10 mouse cellular contexts compared by ENCODE assay signal in genomic region chr12:117352938-117353337, GRCm38 (mm10).
DNase-seq lines count a peak whose midpoint lies in the region; ATAC-seq lines count a peak whose summit lies in the region.
"Had no signal": no experiment of that assay in that cellular context is flagged by ENCODE, and none has a peak within 500 bp of the region (broad histone marks: within the 10 kb centered on the region; RNA-seq: fewer than 3 reads in every experiment).

No protein-coding gene starts in this region.

- no peak overlapping the region for H3K4me3 ChIP-seq in hindbrain, embryonic 13.5 days
- H3K4me3 ChIP-seq: hindbrain, embryonic 15.5 days; megakaryocyte, embryonic 14.5 days had no signal

- H3K4me1 ChIP-seq in hindbrain, embryonic 13.5 days (replicated peaks) = peaks cover 11% of the 10 kb centered on the region
- H3K4me1 ChIP-seq: hindbrain, embryonic 15.5 days had no signal

- no peaks in the 10 kb centered on the region for H3K36me3 ChIP-seq in hindbrain, embryonic 13.5 days
- H3K36me3 ChIP-seq: hindbrain, embryonic 15.5 days had no signal

- H3K27ac ChIP-seq in hindbrain, embryonic 13.5 days = no peak overlapping the region
- H3K27ac ChIP-seq: hindbrain, embryonic 15.5 days had no signal

- H3K9me3 ChIP-seq in hindbrain, embryonic 13.5 days = no peaks in the 10 kb centered on the region
- H3K9me3 ChIP-seq: hindbrain, embryonic 15.5 days; megakaryocyte, embryonic 14.5 days had no signal

- H3K9ac ChIP-seq in hindbrain, embryonic 13.5 days = no peak overlapping the region
- H3K9ac ChIP-seq: hindbrain, embryonic 15.5 days had no signal

- no peak overlapping the region for H3K4me2 ChIP-seq in hindbrain, embryonic 13.5 days
- H3K4me2 ChIP-seq: hindbrain, embryonic 15.5 days had no signal

- peak; percentile 9 to 12 for DNase-seq in kidney, adult 8-10 months
- DNase-seq in kidney, postnatal 4 days = no peak
- DNase-seq in MN1 (ENCODE audit: low spot score) = peak; percentile 11
- DNase-seq in cerebellum, adult 8-10 months = peak; percentile 24
- no peak for DNase-seq in ovary, postnatal 36 days (ENCODE audit: low spot score)
- no peak for DNase-seq in urinary bladder, adult 18-20 months (ENCODE audit: low spot score in 2 of 2)
- no peak for DNase-seq in urinary bladder, postnatal 36 days (ENCODE audit: low spot score in 2 of 2)

- ATAC-seq in hindbrain, embryonic 13.5 days (ENCODE audit: low FRiP score) = 0 out of 2 replicates have a peak, but pooled peaks have one; percentile 8

- no peaks in the 10 kb centered on the region for H3K27me3 ChIP-seq in hindbrain, embryonic 13.5 days
- H3K27me3 ChIP-seq: hindbrain, embryonic 15.5 days had no signal

Comparison
In these comparisons a context has a peak if more than half of its experiments do, and no peak if none do; other contexts are left out.
1. DNase-seq: peak in kidney, adult 8-10 months (2 of 2), MN1 (single experiment) and cerebellum, adult 8-10 months (single experiment); none in kidney, postnatal 4 days (0 of 2), ovary, postnatal 36 days (single experiment), urinary bladder, adult 18-20 months (0 of 2) and urinary bladder, postnatal 36 days (0 of 2).